In genomic region chr5:135867637-135868593, GRCm38 (mm10) we compare ENCODE assay signal across 8 mouse cellular contexts. TPM values are rescaled to one million over a fixed set of nuclear protein-coding genes. Genes with fewer than 3 reads are reported as not detected.
A peak's percentile ranks its signal among the peaks of the same experiment; 100 is the strongest.
DNase-seq lines count a peak whose midpoint lies in the region; ATAC-seq and TF ChIP-seq lines count a peak whose summit lies in the region.

No protein-coding gene starts in this region.

- H3K27me3 ChIP-seq in kidney, embryonic 15.5 days: peaks cover 74% of the 10 kb centered on the region
- peaks cover 67% of the 10 kb centered on the region for H3K27me3 ChIP-seq in embryonic facial prominence, embryonic 15.5 days
- H3K27me3 ChIP-seq in intestine, postnatal 0 days (replicated peaks; ENCODE audit: control insufficient read depth, insufficient read depth, low read length): peaks cover 53% of the 10 kb centered on the region
- H3K27me3 ChIP-seq in neural tube, embryonic 11.5 days (ENCODE audit: control insufficient read depth, insufficient read depth, low read length): peaks cover 47% of the 10 kb centered on the region

- H3K4me3 ChIP-seq in kidney, embryonic 15.5 days (replicated peaks): peak overlapping the region; percentile 52
- H3K4me3 ChIP-seq in embryonic facial prominence, embryonic 15.5 days (replicated peaks): peak overlapping the region; percentile 52
- peak overlapping the region; percentile 40 for H3K4me3 ChIP-seq in intestine, postnatal 0 days (ENCODE audit: low read depth, low read length)
- H3K4me3 ChIP-seq in neural tube, embryonic 11.5 days (ENCODE audit: low read depth, low read length): peak overlapping the region; percentile 42

- intact Hi-C loops in gastrocnemius, postnatal 36 days (cut with DNase I): no loop called here

- H3K36me3 ChIP-seq in kidney, embryonic 15.5 days: no peaks in the 10 kb centered on the region
- H3K36me3 ChIP-seq in embryonic facial prominence, embryonic 15.5 days: no peaks in the 10 kb centered on the region
- H3K36me3 ChIP-seq in intestine, postnatal 0 days (ENCODE audit: control insufficient read depth, insufficient read depth): no peaks in the 10 kb centered on the region
- H3K36me3 ChIP-seq in neural tube, embryonic 11.5 days (ENCODE audit: control insufficient read depth, insufficient read depth, low read length): no peaks in the 10 kb centered on the region

- WGBS in kidney, embryonic 15.5 days: 1% methylated on average over 79 of the region's 89 CpGs
- WGBS in embryonic facial prominence, embryonic 15.5 days: 1% methylated on average over 73 of the region's 89 CpGs
- WGBS in intestine, postnatal 0 days: 2% methylated on average over 89 of the region's 89 CpGs
- under 1% methylated on average over 87 of the region's 89 CpGs for WGBS in neural tube, embryonic 11.5 days

- no peaks in the 10 kb centered on the region for H3K9me3 ChIP-seq in kidney, embryonic 15.5 days (replicated peaks)
- no peaks in the 10 kb centered on the region for H3K9me3 ChIP-seq in embryonic facial prominence, embryonic 15.5 days (replicated peaks)
- H3K9me3 ChIP-seq in intestine, postnatal 0 days (ENCODE audit: control insufficient read depth): no peaks in the 10 kb centered on the region
- no peaks in the 10 kb centered on the region for H3K9me3 ChIP-seq in neural tube, embryonic 11.5 days (ENCODE audit: control insufficient read depth, low read length)

- TF ChIP-seq CTCF in intestine, postnatal 0 days (IDR thresholded peaks at IDR 0.05; ENCODE audit: low read depth): no peak

- no peak for DNase-seq in kidney, adult 11 months
- DNase-seq in adrenal gland, postnatal 36 days: peak; percentile 43 to 54
- peak; percentile 55 for DNase-seq in neural tube, embryonic 11.5 days (ENCODE audit: low spot score)
- no peak for DNase-seq in gastrocnemius, postnatal 36 days
- no peak for DNase-seq in spleen, postnatal 36 days (ENCODE audit: low spot score in 2 of 2)

- H3K27ac ChIP-seq in kidney, embryonic 15.5 days: no peak overlapping the region
- no peak overlapping the region for H3K27ac ChIP-seq in embryonic facial prominence, embryonic 15.5 days (replicated peaks)
- H3K27ac ChIP-seq in intestine, postnatal 0 days (ENCODE audit: low read depth, low read length): no peak overlapping the region
- H3K27ac ChIP-seq in neural tube, embryonic 11.5 days (ENCODE audit: low read depth, low read length): no peak overlapping the region

- H3K4me1 ChIP-seq in kidney, embryonic 15.5 days: peaks cover 20% of the 10 kb centered on the region
- H3K4me1 ChIP-seq in embryonic facial prominence, embryonic 15.5 days: peaks cover 18% of the 10 kb centered on the region
- H3K4me1 ChIP-seq in intestine, postnatal 0 days (replicated peaks; ENCODE audit: control insufficient read depth, insufficient read depth, low read length): no peaks in the 10 kb centered on the region
- peaks cover 11% of the 10 kb centered on the region for H3K4me1 ChIP-seq in neural tube, embryonic 11.5 days (ENCODE audit: control insufficient read depth, insufficient read depth, low read length)

- ATAC-seq in kidney, embryonic 15.5 days (replicated peaks; ENCODE audit: low FRiP score): peak; percentile 48
- ATAC-seq in embryonic facial prominence, embryonic 15.5 days (ENCODE audit: insufficient number of reproducible peaks, low FRiP score, low TSS enrichment, low read depth): peak; percentile 39; the same call in 1 of the 2 replicates
- ATAC-seq in intestine, postnatal 0 days: no peak
- peak; percentile 57 for ATAC-seq in neural tube, embryonic 11.5 days (ENCODE audit: insufficient read depth, low FRiP score, low TSS enrichment)

- peak overlapping the region; percentile 94 for H3K4me2 ChIP-seq in kidney, embryonic 15.5 days
- H3K4me2 ChIP-seq in embryonic facial prominence, embryonic 15.5 days (replicated peaks): peak overlapping the region; percentile 95
- peak overlapping the region; percentile 80 for H3K4me2 ChIP-seq in intestine, postnatal 0 days (replicated peaks; ENCODE audit: low read depth)
- peak overlapping the region; percentile 74 for H3K4me2 ChIP-seq in neural tube, embryonic 11.5 days (ENCODE audit: low read depth)

- H3K9ac ChIP-seq in kidney, embryonic 15.5 days: peak overlapping the region; percentile 52
- H3K9ac ChIP-seq in embryonic facial prominence, embryonic 15.5 days: peak overlapping the region; percentile 35
- H3K9ac ChIP-seq in intestine, postnatal 0 days (ENCODE audit: low read depth, low read length): no peak overlapping the region
- peak overlapping the region; percentile 61 for H3K9ac ChIP-seq in neural tube, embryonic 11.5 days (ENCODE audit: low read length)

RNA-seq across cellular contexts. Expression of gene Hspb1, which starts 19.8 kb away (rescaled TPM):
- polyA plus RNA-seq in kidney, embryonic 15.5 days (2015; fragmentation: Nextera tagmentation; extraction: Ambion mirVana): 70.0 and 72.9 TPM in 2 replicates
- 100 to 1,000 TPM in 1 of 2 experiments, 10 to 100 TPM in 1; 85.2 to 330 TPM for total RNA-seq in adrenal gland, postnatal 36 days (2021)
- polyA plus RNA-seq in embryonic facial prominence, embryonic 15.5 days (2015; fragmentation: Nextera tagmentation; extraction: Ambion mirVana): 803 and 821 TPM in 2 replicates
- 107 and 120 TPM in 2 replicates for polyA plus RNA-seq in intestine, postnatal 0 days (2015; fragmentation: Nextera tagmentation; extraction: Ambion mirVana)
- polyA plus RNA-seq in neural tube, embryonic 11.5 days (2014; fragmentation: Nextera tagmentation; extraction: Ambion mirVana): 28.9 and 30.5 TPM in 2 replicates
- 100 to 1,000 TPM; 269 to 277 TPM for total RNA-seq in gastrocnemius, postnatal 36 days (2021)

Comparison
In these comparisons a context has a peak if more than half of its experiments do, and no peak if none do; other contexts are left out.
1. DNase-seq: peak in adrenal gland, postnatal 36 days (2 of 2) and neural tube, embryonic 11.5 days (single experiment); none in kidney, adult 11 months (single experiment), gastrocnemius, postnatal 36 days (0 of 2) and spleen, postnatal 36 days (0 of 2).
2. Peak in every context shown above with its lines, with median percentiles within 50 percentile points of each other: H3K4me2 ChIP-seq and H3K4me3 ChIP-seq.